Mouse (Mus musculus) E14TG2a.4 (cell line): Measurements from ENCODE around the gene Trim66.

Experiments
- H3K27me3 ChIP-seq: 2 replicates; pipeline ENCODE4 v1.6.1; 2014; ENCODE audit warnings: low read length, control low read depth; ENCODE audit not compliant: insufficient read depth
- H3K36me3 ChIP-seq: 2 replicates; pipeline ENCODE4 v1.6.1; 2014; ENCODE audit warnings: low read length, control low read depth; ENCODE audit not compliant: insufficient read depth
- H3K4me1 ChIP-seq: replicated peaks from 2 replicates; pipeline ENCODE4 v1.6.1; 2014; ENCODE audit warnings: low read depth, low read length, control low read depth
- H3K4me3 ChIP-seq: replicated peaks from 2 replicates; pipeline ENCODE4 v1.5.1; 2014; ENCODE audit warnings: mild to moderate bottlenecking, low read length
- H3K9me3 ChIP-seq: 2 replicates; pipeline ENCODE4 v1.6.1; 2014; ENCODE audit warnings: low read length, control low read depth
- CTCF ChIP-seq: conservative IDR thresholded peaks from 2 replicates; pipeline ENCODE4 v1.5.1; 2014; ENCODE audit warnings: low read length
- NANOG ChIP-seq: IDR thresholded peaks from 2 replicates; pipeline ENCODE4 v1.6.1; 2014; ENCODE audit warnings: borderline replicate concordance, low read length, mixed read lengths
- POU5F1 ChIP-seq: IDR thresholded peaks from 2 replicates; pipeline ENCODE4 v1.6.1; 2014; ENCODE audit warnings: low read length, borderline replicate concordance

Trim66 gene

GRCm38 (mm10) chr7:109508034-109508433, at the start of gene Trim66:
Gene Trim66, minus strand, starts transcription at chr7:109508134.
- peak within 1 kb of the TSS; percentile 39; the same call in 1 of the 2 replicates for H3K4me3 ChIP-seq
- no peaks in the 10 kb centered on the region for H3K9me3 ChIP-seq
- peaks cover 22% of the 10 kb centered on the region for H3K4me1 ChIP-seq
- no peaks in the 10 kb centered on the region for H3K27me3 ChIP-seq
- H3K36me3 ChIP-seq, result no peaks in the 10 kb centered on the region
- TF ChIP-seq POU5F1 (no peak), CTCF (no peak)

- Histone ChIP-seq H3K27me3 (no peaks in the 10 kb centered on the region), H3K4me1 (no peaks in the 10 kb centered on the region), H3K4me3 (no peak overlapping the region), H3K9me3 (no peaks in the 10 kb centered on the region), H3K36me3 (peaks cover 68% of the 10 kb centered on the region)
- TF ChIP-seq POU5F1 (no peak), NANOG (no peak), CTCF (no peak)
Observed at GRCm38 (mm10) chr7:109546726-109547125, 38.8 kb upstream of the Trim66 start.

- Histone ChIP-seq H3K9me3 (no peaks in the 10 kb centered on the region), H3K4me1 (no peaks in the 10 kb centered on the region), H3K4me3 (no peak overlapping the region), H3K36me3 (peaks cover 68% of the 10 kb centered on the region), H3K27me3 (no peaks in the 10 kb centered on the region)
- TF ChIP-seq CTCF (no peak), POU5F1 (no peak), NANOG (no peak)
Observed at GRCm38 (mm10) chr7:109546186-109546585, 38.3 kb upstream of the Trim66 start.

- Histone ChIP-seq H3K4me3 (no peak overlapping the region), H3K4me1 (no peaks in the 10 kb centered on the region), H3K9me3 (no peaks in the 10 kb centered on the region), H3K27me3 (no peaks in the 10 kb centered on the region), H3K36me3 (peaks cover 69% of the 10 kb centered on the region)
- TF ChIP-seq CTCF (no peak), POU5F1 (no peak), NANOG (no peak)
Observed at GRCm38 (mm10) chr7:109545255-109545993, 37.5 kb upstream of the Trim66 start.

GRCm38 (mm10) chr7:109544792-109545191, 36.9 kb upstream of the Trim66 start:
- TF ChIP-seq NANOG (no peak), POU5F1 (no peak), CTCF (no peak)
- Histone ChIP-seq H3K36me3 (peaks cover 70% of the 10 kb centered on the region), H3K4me1 (peaks cover 4% of the 10 kb centered on the region), H3K9me3 (no peaks in the 10 kb centered on the region), H3K27me3 (no peaks in the 10 kb centered on the region), H3K4me3 (no peak overlapping the region)

- no peaks in the 10 kb centered on the region for H3K9me3 ChIP-seq
- peaks cover 81% of the 10 kb centered on the region for H3K36me3 ChIP-seq
- H3K4me1 ChIP-seq, result peaks cover 14% of the 10 kb centered on the region
- H3K27me3 ChIP-seq, result no peaks in the 10 kb centered on the region
- TF ChIP-seq CTCF (no peak), POU5F1 (no peak), NANOG (no peak)
- H3K4me3 ChIP-seq, result no peak overlapping the region
Observed at GRCm38 (mm10) chr7:109542364-109542628, 34.4 kb upstream of the Trim66 start.

- Histone ChIP-seq H3K4me1 (peaks cover 14% of the 10 kb centered on the region), H3K9me3 (no peaks in the 10 kb centered on the region), H3K36me3 (peaks cover 83% of the 10 kb centered on the region), H3K27me3 (no peaks in the 10 kb centered on the region), H3K4me3 (no peak overlapping the region)
- TF ChIP-seq CTCF, result no peak
Observed at GRCm38 (mm10) chr7:109541609-109542363, 33.9 kb upstream of the Trim66 start.

- Histone ChIP-seq H3K9me3 (no peaks in the 10 kb centered on the region), H3K27me3 (no peaks in the 10 kb centered on the region), H3K4me3 (no peak overlapping the region), H3K4me1 (peaks cover 14% of the 10 kb centered on the region), H3K36me3 (peaks cover 89% of the 10 kb centered on the region)
- TF ChIP-seq NANOG (no peak), POU5F1 (no peak), CTCF (no peak)
Observed at GRCm38 (mm10) chr7:109540902-109541301, 33.0 kb upstream of the Trim66 start.

- Histone ChIP-seq H3K9me3 (no peaks in the 10 kb centered on the region), H3K36me3 (peaks cover 90% of the 10 kb centered on the region), H3K27me3 (no peaks in the 10 kb centered on the region), H3K4me3 (no peak overlapping the region), H3K4me1 (peaks cover 20% of the 10 kb centered on the region)
- TF ChIP-seq POU5F1, result no peak
- TF ChIP-seq NANOG, result no peak
- no peak for TF ChIP-seq CTCF
Observed at GRCm38 (mm10) chr7:109536451-109536946, 28.6 kb upstream of the Trim66 start.
